Mouse (Mus musculus) testis, adult 2 months (tissue): Measurements from ENCODE around the gene Fam163b. TPM values are rescaled to one million over a fixed set of nuclear protein-coding genes. Genes with fewer than 3 reads are reported as not detected.

Source experiments
- H3K27ac ChIP-seq: fragments of 200-500 bp; 2 replicates; pipeline ENCODE4 v1.5.1; 2012; ENCODE audit warnings: low read depth, low read length; ENCODE audit not compliant: control insufficient read depth, insufficient read depth
- H3K27me3 ChIP-seq: fragments of 200-500 bp; 2 replicates; pipeline ENCODE4 v1.6.1; 2012; ENCODE audit warnings: mild to moderate bottlenecking, low read length, moderate library complexity; ENCODE audit not compliant: control insufficient read depth, insufficient read depth
- H3K36me3 ChIP-seq: fragments of 200-500 bp; 2 replicates; pipeline ENCODE4 v1.6.1; 2012; ENCODE audit warnings: mild to moderate bottlenecking, low read length; ENCODE audit not compliant: control insufficient read depth, insufficient read depth
- H3K4me1 ChIP-seq: fragments of 200-500 bp; 2 replicates; pipeline ENCODE4 v1.6.1; 2012; ENCODE audit warnings: low read length; ENCODE audit not compliant: control insufficient read depth, insufficient read depth
- H3K4me3 ChIP-seq: fragments of 200-500 bp; 2 replicates; pipeline ENCODE4 v1.5.1; 2012; ENCODE audit warnings: low read depth, mild to moderate bottlenecking, low read length, moderate library complexity, mixed read lengths; ENCODE audit not compliant: control insufficient read depth
- CTCF ChIP-seq: fragments of 200-500 bp; IDR thresholded peaks from 2 replicates; pipeline ENCODE4 v1.5.1; 2012; ENCODE audit warnings: low read depth, mild to moderate bottlenecking, inconsistent platforms, low read length, moderate library complexity; ENCODE audit not compliant: control insufficient read depth, insufficient read depth, insufficient replicate concordance
- POLR2A ChIP-seq: fragments of 200-500 bp; IDR thresholded peaks from 2 replicates; pipeline ENCODE4 v1.6.1; 2012; ENCODE audit warnings: low read depth, mild to moderate bottlenecking, inconsistent platforms, low read length, moderate library complexity; ENCODE audit not compliant: control insufficient read depth
- polyA plus RNA-seq: library from polyadenylated mRNA; depleted of rRNA; stranded (reverse); fragments of >200 nt; gene quantifications from 2 replicates; pipeline ENCODE4 v1.2.3, GENCODE M21; 2012

Gene Fam163b
- polyA plus RNA-seq, 1 experiment, result 0.54 TPM

GRCm38 (mm10) chr2:27103554-27103953 is 38.7 kb downstream of the Fam163b start:
- H3K27me3 ChIP-seq, result no peaks in the 10 kb centered on the region
- H3K4me1 ChIP-seq, result no peaks in the 10 kb centered on the region
- no peaks in the 10 kb centered on the region for H3K36me3 ChIP-seq
- H3K27ac ChIP-seq, result no peak overlapping the region
- H3K4me3 ChIP-seq, result no peak overlapping the region
- TF ChIP-seq CTCF (no peak), POLR2A (no peak)

GRCm38 (mm10) chr2:27097776-27098175 is 44.5 kb downstream of the Fam163b start:
- TF ChIP-seq POLR2A, result no peak
- TF ChIP-seq CTCF, result no peak
- no peak overlapping the region for H3K27ac ChIP-seq
- H3K4me3 ChIP-seq, result no peak overlapping the region

GRCm38 (mm10) chr2:27097241-27097656 is 45.0 kb downstream of the Fam163b start:
- H3K27ac ChIP-seq, result no peak overlapping the region

More at GRCm38 (mm10) chr2:27097776-27098175, 44.5 kb downstream of the Fam163b start:
- Histone ChIP-seq H3K4me1 (no peaks in the 10 kb centered on the region), H3K36me3 (no peaks in the 10 kb centered on the region), H3K27me3 (no peaks in the 10 kb centered on the region)

GRCm38 (mm10) chr2:27096341-27096981 is 45.8 kb downstream of the Fam163b start:
- H3K36me3 ChIP-seq, result no peaks in the 10 kb centered on the region
- no peaks in the 10 kb centered on the region for H3K4me1 ChIP-seq
- no peaks in the 10 kb centered on the region for H3K27me3 ChIP-seq
- no peak overlapping the region for H3K4me3 ChIP-seq
- TF ChIP-seq POLR2A (no peak), CTCF (no peak)
- no peak overlapping the region for H3K27ac ChIP-seq

More at GRCm38 (mm10) chr2:27097241-27097656, 45.0 kb downstream of the Fam163b start:
- H3K27me3 ChIP-seq, result no peaks in the 10 kb centered on the region
- H3K4me3 ChIP-seq, result no peak overlapping the region
- no peaks in the 10 kb centered on the region for H3K4me1 ChIP-seq
- no peak for TF ChIP-seq CTCF
- no peak for TF ChIP-seq POLR2A
- no peaks in the 10 kb centered on the region for H3K36me3 ChIP-seq

GRCm38 (mm10) chr2:27095178-27095577 is 47.1 kb downstream of the Fam163b start:
- TF ChIP-seq POLR2A (no peak), CTCF (no peak)
- H3K27me3 ChIP-seq, result no peaks in the 10 kb centered on the region
- H3K27ac ChIP-seq, result no peak overlapping the region
- H3K36me3 ChIP-seq, result no peaks in the 10 kb centered on the region
- H3K4me1 ChIP-seq, result no peaks in the 10 kb centered on the region
- H3K4me3 ChIP-seq, result no peak overlapping the region

- no peaks in the 10 kb centered on the region for H3K36me3 ChIP-seq
Measured at GRCm38 (mm10) chr2:27089238-27089637, 53.1 kb downstream of the Fam163b start.

GRCm38 (mm10) chr2:27088700-27089099 is 53.6 kb downstream of the Fam163b start:
- Histone ChIP-seq H3K27me3 (no peaks in the 10 kb centered on the region), H3K36me3 (no peaks in the 10 kb centered on the region), H3K27ac (peak overlapping the region; percentile 33; the same call in 1 of the 2 replicates), H3K4me3 (no peak overlapping the region), H3K4me1 (no peaks in the 10 kb centered on the region)
- TF ChIP-seq CTCF, result no peak
- no peak for TF ChIP-seq POLR2A

More at GRCm38 (mm10) chr2:27089238-27089637, 53.1 kb downstream of the Fam163b start:
- Histone ChIP-seq H3K4me1 (no peaks in the 10 kb centered on the region), H3K27ac (no peak overlapping the region), H3K4me3 (no peak overlapping the region), H3K27me3 (no peaks in the 10 kb centered on the region)
- TF ChIP-seq POLR2A (no peak), CTCF (no peak)
